Mouse (Mus musculus) limb, embryonic 11.5 days (tissue): ENCODE measurements around the gene Rp9. TPM values are rescaled to one million over a fixed set of nuclear protein-coding genes. Genes with fewer than 3 reads are reported as not detected.

ENCODE experiments used
- polyA plus RNA-seq: library from polyadenylated mRNA; unstranded; fragments of >200 nt; fragmentation: Nextera tagmentation; extraction: Ambion mirVana; gene quantifications from 2 replicates; pipeline ENCODE4 v1.2.1, GENCODE M21; 2014

Rp9 gene
- polyA plus RNA-seq, 1 experiment from 2014 or later: 62.7 TPM

Other genes starting within 250 kb of the Rp9 start
- 10.3 and 15.2 TPM in 2 replicates for gene Zfp809, start 244.0 kb downstream of the Rp9 start, polyA plus RNA-seq
- gene Zfp599, start 209.8 kb downstream of the Rp9 start, polyA plus RNA-seq: 10.8 and 11.2 TPM in 2 replicates
- 30.8 and 36.4 TPM in 2 replicates for gene Zfp810, start 162.1 kb downstream of the Rp9 start, polyA plus RNA-seq
- gene Anln, start 80.6 kb downstream of the Rp9 start, polyA plus RNA-seq: 54.4 and 56.1 TPM in 2 replicates
- gene 9530077C05Rik, start 58.2 kb downstream of the Rp9 start, polyA plus RNA-seq: 6.9 and 8.8 TPM in 2 replicates
- not detected in 2 replicates for gene Gm17545, start 15.5 kb downstream of the Rp9 start, polyA plus RNA-seq
- gene Bbs9, start 6.0 kb upstream of the Rp9 start, polyA plus RNA-seq: 15.5 and 15.9 TPM in 2 replicates